Mouse (Mus musculus): Measurements from ENCODE around the gene Nadsyn1. TPM values are rescaled to one million over a fixed set of nuclear protein-coding genes. Genes with fewer than 3 reads are reported as not detected.

Gene Nadsyn1
- total and polyA plus RNA-seq, 3 experiments: 7.4 to 10.0 TPM; not detected in 1

DNA sequence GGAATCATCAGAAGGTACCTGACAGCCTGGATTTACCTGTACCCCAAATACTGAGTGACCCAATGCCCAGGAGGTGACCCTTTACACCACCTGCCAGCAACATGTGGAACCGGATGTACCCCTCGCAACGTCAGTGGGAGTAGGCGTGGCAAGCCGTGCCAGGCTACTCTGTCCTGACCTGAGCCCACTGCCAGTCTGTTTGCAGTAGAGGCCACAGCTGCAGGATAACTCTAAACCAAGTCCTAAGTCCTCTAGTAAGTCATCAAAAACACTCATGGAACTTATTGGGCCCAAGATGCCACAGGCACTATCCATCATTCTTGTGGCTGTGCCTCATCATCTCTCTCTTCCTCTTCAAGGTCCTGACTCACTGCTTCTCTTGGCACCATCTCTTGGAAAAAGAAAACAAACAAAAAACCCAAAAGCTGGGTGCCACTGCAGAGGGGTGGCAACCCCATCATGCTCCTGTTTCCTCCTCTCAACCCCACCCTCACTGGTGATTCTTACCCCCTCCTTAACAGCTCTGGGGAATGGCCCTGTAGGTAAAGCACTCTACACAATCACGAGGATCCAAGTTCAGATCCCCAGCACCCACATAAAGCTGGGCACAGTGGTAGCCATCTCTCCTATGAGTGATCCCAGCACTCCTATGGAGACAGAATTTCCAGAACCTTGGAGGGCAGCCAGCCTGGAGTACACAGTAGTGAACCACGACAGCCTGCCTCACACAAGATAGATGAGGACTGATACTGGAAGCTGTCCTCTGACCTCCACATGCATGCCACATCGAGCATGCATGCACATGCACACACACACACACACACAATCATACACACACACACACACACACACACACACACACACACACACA lies 21.2 kb downstream of the Nadsyn1 start:
- no peaks in the 10 kb centered on the region for H3K79me2 ChIP-seq (ENCODE audit: control insufficient read depth, insufficient read depth, low read length, poor library complexity)
- no peak overlapping the region for H3K4me3 ChIP-seq (ENCODE audit: control insufficient read depth in 1 of 2, insufficient read depth in 1 of 2, low read depth in 2 of 2, low read length in 2 of 2)
- H3K9me3 ChIP-seq (replicated peaks; ENCODE audit: insufficient read depth, low read length): no peaks in the 10 kb centered on the region
- no peaks in the 10 kb centered on the region for H3K4me1 ChIP-seq (ENCODE audit: control insufficient read depth in 1 of 2, insufficient read depth in 2 of 2, low read length in 2 of 2)
- TF ChIP-seq ZC3H11A (IDR thresholded peaks at IDR 0.05; ENCODE audit: low read depth, low read length) (no peak), JUND (IDR thresholded peaks at IDR 0.05; ENCODE audit: low read depth, low read length) (no peak), MAZ (IDR thresholded peaks at IDR 0.05; ENCODE audit: low read depth, low read length) (no peak), KAT2A (conservative IDR thresholded peaks at IDR 0.05; ENCODE audit: low read depth, low read length) (no peak), GATA1 (IDR thresholded peaks at IDR 0.05; ENCODE audit: low read depth, low read length) (no peak), CHD2 (IDR thresholded peaks at IDR 0.05; ENCODE audit: low read length) (no peak), MXI1 (IDR thresholded peaks at IDR 0.05; ENCODE audit: low read depth, low read length) (no peak), MAX (IDR thresholded peaks at IDR 0.05; ENCODE audit: low read length) (no peak), ZKSCAN1 (IDR thresholded peaks at IDR 0.05; ENCODE audit: low read depth, low read length) (no peak), HCFC1 (IDR thresholded peaks at IDR 0.05; ENCODE audit: low read depth, low read length) (no peak), TAL1 (IDR thresholded peaks at IDR 0.05; ENCODE audit: low read length) (no peak), BHLHE40 (IDR thresholded peaks at IDR 0.05; ENCODE audit: borderline replicate concordance, low read depth, low read length) (no peak), CTCF (IDR thresholded peaks at IDR 0.05 in 2 of 3, conservative IDR thresholded peaks at IDR 0.05 in 1 of 3; ENCODE audit: control insufficient read depth in 1 of 3, insufficient read depth in 1 of 3, low read depth in 2 of 3, low read length in 3 of 3, poor library complexity in 1 of 3, severe bottlenecking in 1 of 3) (no peak), MYC (IDR thresholded peaks at IDR 0.05; ENCODE audit: low read depth, low read length) (no peak), TBP (IDR thresholded peaks at IDR 0.05; ENCODE audit: low read depth, low read length) (no peak), CHD1 (IDR thresholded peaks at IDR 0.05; ENCODE audit: low read depth, low read length) (no peak)
- no peak for DNase-seq (ENCODE audit: low read depth, low spot score)
- no peak overlapping the region for H3K9ac ChIP-seq (ENCODE audit: control insufficient read depth, low read depth, low read length, poor library complexity, severe bottlenecking)
- H3K36me3 ChIP-seq (ENCODE audit: control insufficient read depth in 1 of 2, insufficient read depth in 2 of 2, low read length in 2 of 2): no peaks in the 10 kb centered on the region; a peak in 1 of 4 replicates
- H3K27ac ChIP-seq (ENCODE audit: control insufficient read depth, low read depth, low read length): no peak overlapping the region
- H3K27me3 ChIP-seq (ENCODE audit: control insufficient read depth in 1 of 2, insufficient read depth in 2 of 2, low read length in 2 of 2): no peaks in the 10 kb centered on the region

DNA sequence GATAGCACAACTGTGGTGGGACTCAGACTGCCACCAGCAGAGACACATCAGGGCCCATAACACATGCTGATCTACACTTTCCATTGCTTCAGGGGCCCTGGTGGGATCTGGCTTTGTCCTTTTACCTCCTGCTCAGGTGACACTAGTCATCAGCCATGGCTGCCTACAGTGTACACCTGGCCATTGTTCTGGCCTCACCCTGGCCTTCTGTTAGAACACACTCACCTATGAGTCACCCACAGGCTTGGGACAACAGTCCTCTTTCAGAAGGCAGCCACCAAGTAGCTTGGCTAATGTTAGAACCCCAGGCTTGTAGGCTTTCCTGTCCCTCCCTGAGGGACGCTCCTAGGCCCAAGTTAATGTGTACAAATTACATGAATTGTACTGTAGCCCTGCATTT lies 21.9 kb downstream of the Nadsyn1 start:
- Histone ChIP-seq H3K79me2 (ENCODE audit: control insufficient read depth, insufficient read depth, low read length, poor library complexity) (no peaks in the 10 kb centered on the region), H3K36me3 (ENCODE audit: control insufficient read depth in 1 of 2, insufficient read depth in 2 of 2, low read length in 2 of 2) (no peaks in the 10 kb centered on the region; a peak in 1 of 4 replicates), H3K9me3 (replicated peaks; ENCODE audit: insufficient read depth, low read length) (no peaks in the 10 kb centered on the region), H3K9ac (ENCODE audit: control insufficient read depth, low read depth, low read length, poor library complexity, severe bottlenecking) (no peak overlapping the region), H3K27ac (ENCODE audit: control insufficient read depth, low read depth, low read length) (no peak overlapping the region), H3K27me3 (ENCODE audit: control insufficient read depth in 1 of 2, insufficient read depth in 2 of 2, low read length in 2 of 2) (no peaks in the 10 kb centered on the region), H3K4me3 (ENCODE audit: control insufficient read depth in 1 of 2, insufficient read depth in 1 of 2, low read depth in 2 of 2, low read length in 2 of 2) (no peak overlapping the region), H3K4me1 (ENCODE audit: control insufficient read depth in 1 of 2, insufficient read depth in 2 of 2, low read length in 2 of 2) (no peaks in the 10 kb centered on the region)
- no peak for DNase-seq (ENCODE audit: low read depth, low spot score)
- TF ChIP-seq UBTF (IDR thresholded peaks at IDR 0.05; ENCODE audit: borderline replicate concordance, insufficient read depth, low read depth, low read length): no peak
- no peak for TF ChIP-seq HCFC1 (IDR thresholded peaks at IDR 0.05; ENCODE audit: low read depth, low read length)
- TF ChIP-seq CHD1 (IDR thresholded peaks at IDR 0.05; ENCODE audit: low read depth, low read length): no peak
- no peak for TF ChIP-seq MEF2A (IDR thresholded peaks at IDR 0.05; ENCODE audit: extremely low read depth, insufficient replicate concordance, low read depth, low read length, poor library complexity, severe bottlenecking)
- no peak for TF ChIP-seq USF2 (IDR thresholded peaks at IDR 0.05; ENCODE audit: borderline replicate concordance in 1 of 2, insufficient read depth in 1 of 2, low read depth in 1 of 2, low read length in 2 of 2)
- TF ChIP-seq CHD2 (IDR thresholded peaks at IDR 0.05; ENCODE audit: low read length): no peak
- no peak for TF ChIP-seq RCOR1 (IDR thresholded peaks at IDR 0.05; ENCODE audit: low read depth, low read length)
- no peak for TF ChIP-seq SMC3 (IDR thresholded peaks at IDR 0.05; ENCODE audit: low read depth, low read length)
- TF ChIP-seq NELFE (IDR thresholded peaks at IDR 0.05; ENCODE audit: low read depth, low read length): no peak
- TF ChIP-seq POLR2A (IDR thresholded peaks at IDR 0.05; ENCODE audit: control insufficient read depth in 1 of 2, insufficient read depth in 1 of 2, low read depth in 1 of 2, low read length in 2 of 2, poor library complexity in 1 of 2): no peak
- TF ChIP-seq ZC3H11A (IDR thresholded peaks at IDR 0.05; ENCODE audit: low read depth, low read length): no peak
- no peak for TF ChIP-seq TCF12 (IDR thresholded peaks at IDR 0.05; ENCODE audit: low read depth, low read length)
- TF ChIP-seq BHLHE40 (IDR thresholded peaks at IDR 0.05; ENCODE audit: borderline replicate concordance, low read depth, low read length): no peak
- no peak for TF ChIP-seq MAX (IDR thresholded peaks at IDR 0.05; ENCODE audit: low read length)

Data from MEL (cell line).